Mouse (Mus musculus) megakaryocyte progenitor cell, adult 5-6 weeks (primary cell): ENCODE data around the gene Slc38a8. TPM values are rescaled to one million over a fixed set of nuclear protein-coding genes. Genes with fewer than 3 reads are reported as not detected.
A peak's percentile ranks its signal among the peaks of the same experiment; 100 is the strongest.

Experiments used
- ATAC-seq: replicated peaks from 2 replicates; pipeline ENCODE4 v1.8.0; 2016; ENCODE audit warnings: mild to moderate bottlenecking, moderate TSS enrichment, inconsistent platforms; ENCODE audit not compliant: poor library complexity
- total RNA-seq, 2 experiments: library from RNA; stranded (forward) in 1 of 2; stranded (reverse) in 1 of 2; fragments of 157-497, 149-512 nt in 1 of 2; fragments of 200-1000 nt in 1 of 2; gene quantifications; 2 replicates each; pipeline versions ENCODE4 v1.2.3 to v1.2.4; 2015 to 2017

Gene Slc38a8
- not detected in 2 replicates for total RNA-seq (2015)
- not detected in 2 replicates for total RNA-seq (2017)

- no peak for ATAC-seq
Observed at GRCm38 (mm10) chr8:119501598-119501997, at the start of gene Slc38a8. TSS of gene Slc38a8 (minus strand) at chr8:119501698.

GRCm38 (mm10) chr8:119548560-119549113 lies 47.1 kb upstream of the Slc38a8 start:
- no peak for ATAC-seq

- ATAC-seq, result no peak
Observed at GRCm38 (mm10) chr8:119547019-119547691, 45.7 kb upstream of the Slc38a8 start.

GRCm38 (mm10) chr8:119545791-119546190 lies 44.3 kb upstream of the Slc38a8 start:
- ATAC-seq, result no peak

- no peak for ATAC-seq
Observed at GRCm38 (mm10) chr8:119545180-119545579, 43.7 kb upstream of the Slc38a8 start.

- ATAC-seq, result no peak
Observed at GRCm38 (mm10) chr8:119544606-119545005, 43.1 kb upstream of the Slc38a8 start.

- no peak for ATAC-seq
Observed at GRCm38 (mm10) chr8:119531973-119532372, 30.5 kb upstream of the Slc38a8 start.

GRCm38 (mm10) chr8:119531397-119531796 lies 29.9 kb upstream of the Slc38a8 start:
- ATAC-seq, result no peak

- no peak for ATAC-seq
Observed at GRCm38 (mm10) chr8:119530937-119531336, 29.4 kb upstream of the Slc38a8 start.

GRCm38 (mm10) chr8:119528762-119529161 lies 27.3 kb upstream of the Slc38a8 start:
- ATAC-seq, result no peak

- peak; percentile 70 for ATAC-seq
Observed at GRCm38 (mm10) chr8:119520102-119520501, 18.6 kb upstream of the Slc38a8 start.

- ATAC-seq, result no peak
Observed at GRCm38 (mm10) chr8:119516674-119517073, 15.2 kb upstream of the Slc38a8 start.

- no peak for ATAC-seq
Observed at GRCm38 (mm10) chr8:119515767-119516166, 14.3 kb upstream of the Slc38a8 start.

- ATAC-seq, result peak; percentile 88
Observed at GRCm38 (mm10) chr8:119514940-119515339, 13.4 kb upstream of the Slc38a8 start.

GRCm38 (mm10) chr8:119513405-119513804 lies 11.9 kb upstream of the Slc38a8 start:
- no peak for ATAC-seq

GRCm38 (mm10) chr8:119511722-119512121 lies 10.2 kb upstream of the Slc38a8 start:
- ATAC-seq, result peak; percentile 68

- ATAC-seq, result no peak
Observed at GRCm38 (mm10) chr8:119510471-119510870, 9.0 kb upstream of the Slc38a8 start.

- ATAC-seq, result no peak; the same call in 1 of the 2 replicates
Observed at GRCm38 (mm10) chr8:119506106-119506505, 4.6 kb upstream of the Slc38a8 start.

- 0 out of 2 replicates have a peak, but pooled peaks have one; percentile 14 for ATAC-seq
Observed at GRCm38 (mm10) chr8:119505488-119505887, 4.0 kb upstream of the Slc38a8 start.

- ATAC-seq, result no peak
Observed at GRCm38 (mm10) chr8:119503191-119503767, 1.8 kb upstream of the Slc38a8 start.

GRCm38 (mm10) chr8:119502111-119502510 lies 613 bp upstream of the Slc38a8 start:
- no peak for ATAC-seq

- ATAC-seq, result no peak
Observed at GRCm38 (mm10) chr8:119499836-119500235, 1.7 kb downstream of the Slc38a8 start.
